Mouse (Mus musculus) forebrain, embryonic 13.5 days (tissue): ENCODE data around the gene Bcl9l. TPM values are rescaled to one million over a fixed set of nuclear protein-coding genes. Genes with fewer than 3 reads are reported as not detected.

Experiments used
- ATAC-seq: fragments of 200-750 bp; cut with Nextera tagmentation; 2 replicates; pipeline ENCODE4 v1.8.0; 2017
- H3K27ac ChIP-seq: fragments of 300-500 bp; sonication (generic); 2 replicates; pipeline ENCODE4 v1.5.1; 2015; ENCODE audit warnings: inconsistent platforms, mild to moderate bottlenecking, moderate library complexity
- H3K27me3 ChIP-seq: fragments of 300-500 bp; sonication (generic); 2 replicates; pipeline ENCODE4 v1.6.1; 2015; ENCODE audit warnings: mild to moderate bottlenecking, inconsistent platforms
- H3K36me3 ChIP-seq: fragments of 300-500 bp; sonication (generic); 2 replicates; pipeline ENCODE4 v1.6.1; 2015; ENCODE audit warnings: mild to moderate bottlenecking, inconsistent platforms; ENCODE audit not compliant: poor library complexity, severe bottlenecking
- H3K4me1 ChIP-seq: fragments of 300-500 bp; sonication (generic); 2 replicates; pipeline ENCODE4 v1.6.1; 2015; ENCODE audit warnings: inconsistent platforms
- H3K4me2 ChIP-seq: fragments of 300-500 bp; sonication (generic); 2 replicates; pipeline ENCODE4 v1.6.1; 2015; ENCODE audit warnings: inconsistent platforms, mild to moderate bottlenecking, moderate library complexity
- H3K4me3 ChIP-seq: fragments of 300-500 bp; sonication (generic); 2 replicates; pipeline ENCODE4 v1.5.1; 2015; ENCODE audit warnings: mild to moderate bottlenecking, inconsistent platforms
- H3K9ac ChIP-seq: fragments of 300-500 bp; sonication (generic); 2 replicates; pipeline ENCODE4 v1.6.1; 2015; ENCODE audit warnings: mild to moderate bottlenecking, inconsistent platforms
- H3K9me3 ChIP-seq: fragments of 300-500 bp; sonication (generic); replicated peaks from 2 replicates; pipeline ENCODE4 v1.6.1; 2016; ENCODE audit warnings: inconsistent platforms
- WGBS: fragments of 180-500 bp; shearing (Covaris S2); methylation state at CpG from one replicate; pipeline ENCODE4 v1.1.7; 2015; 5-methylcytosine and 5-hydroxymethylcytosine counted together
- polyA plus RNA-seq: library from polyadenylated mRNA; unstranded; fragments of >200 nt; fragmentation: Nextera tagmentation; extraction: Ambion mirVana; gene quantifications from 2 replicates; pipeline ENCODE4 v1.2.1, GENCODE M21; 2015

Gene Bcl9l
- polyA plus RNA-seq, 1 experiment from 2014 or later = 8.6 TPM

GRCm38 (mm10) chr9:44485105-44485515 is 2.5 kb downstream of the Bcl9l start:
- H3K4me1 ChIP-seq = peaks cover 80% of the 10 kb centered on the region
- H3K4me3 ChIP-seq = peak overlapping the region; percentile 99
- WGBS = 40% methylated on average over 6 of the region's 6 CpGs
- H3K9ac ChIP-seq = peak overlapping the region; percentile 66
- no peaks in the 10 kb centered on the region for H3K9me3 ChIP-seq
- no peaks in the 10 kb centered on the region for H3K27me3 ChIP-seq
- no peak for ATAC-seq
- peak overlapping the region; percentile 99 for H3K4me2 ChIP-seq
- no peaks in the 10 kb centered on the region for H3K36me3 ChIP-seq
- H3K27ac ChIP-seq = peak overlapping the region; percentile 26; the same call in 1 of the 2 replicates

- peaks cover 81% of the 10 kb centered on the region for H3K4me1 ChIP-seq
- peak overlapping the region; percentile 99 for H3K4me2 ChIP-seq
- no peaks in the 10 kb centered on the region for H3K27me3 ChIP-seq
- 31% methylated on average over 14 of the region's 14 CpGs for WGBS
- no peaks in the 10 kb centered on the region for H3K36me3 ChIP-seq
- H3K9ac ChIP-seq = peak overlapping the region; percentile 66
- no peak for ATAC-seq
- no peaks in the 10 kb centered on the region for H3K9me3 ChIP-seq
- H3K27ac ChIP-seq = no peak overlapping the region
- H3K4me3 ChIP-seq = peak overlapping the region; percentile 99
These were observed 3.0 kb downstream of the Bcl9l start for GRCm38 (mm10) chr9:44485516-44486161.

- peak overlapping the region; percentile 99 for H3K4me2 ChIP-seq
- 10% methylated on average over 3 of the region's 3 CpGs for WGBS
- H3K9me3 ChIP-seq = no peaks in the 10 kb centered on the region
- ATAC-seq = no peak
- peaks cover 88% of the 10 kb centered on the region for H3K4me1 ChIP-seq
- H3K27ac ChIP-seq = peak overlapping the region; percentile 88; the same call in 1 of the 2 replicates
- no peaks in the 10 kb centered on the region for H3K36me3 ChIP-seq
- H3K4me3 ChIP-seq = peak overlapping the region; percentile 99
- no peaks in the 10 kb centered on the region for H3K27me3 ChIP-seq
- peak overlapping the region; percentile 49 for H3K9ac ChIP-seq
These were observed 3.7 kb downstream of the Bcl9l start for GRCm38 (mm10) chr9:44486335-44486734.

GRCm38 (mm10) chr9:44486741-44487421 is 4.3 kb downstream of the Bcl9l start:
- Histone ChIP-seq H3K4me1 (peaks cover 86% of the 10 kb centered on the region), H3K9ac (peak overlapping the region; percentile 49), H3K27ac (peak overlapping the region; percentile 88), H3K4me2 (peak overlapping the region; percentile 99), H3K27me3 (no peaks in the 10 kb centered on the region), H3K4me3 (peak overlapping the region; percentile 99), H3K9me3 (no peaks in the 10 kb centered on the region), H3K36me3 (no peaks in the 10 kb centered on the region)
- no peak for ATAC-seq
- WGBS = 17% methylated on average over 15 of the region's 15 CpGs

- peak overlapping the region; percentile 88 for H3K27ac ChIP-seq
- no peaks in the 10 kb centered on the region for H3K9me3 ChIP-seq
- WGBS = 7% methylated on average over 7 of the region's 7 CpGs
- H3K4me1 ChIP-seq = peaks cover 81% of the 10 kb centered on the region
- H3K36me3 ChIP-seq = peaks cover 2% of the 10 kb centered on the region; the same call in 1 of the 2 replicates
- ATAC-seq = no peak
- H3K4me2 ChIP-seq = peak overlapping the region; percentile 99
- H3K27me3 ChIP-seq = no peaks in the 10 kb centered on the region
- peak overlapping the region; percentile 49 for H3K9ac ChIP-seq
- H3K4me3 ChIP-seq = peak overlapping the region; percentile 99
These were observed 4.8 kb downstream of the Bcl9l start for GRCm38 (mm10) chr9:44487441-44487840.

GRCm38 (mm10) chr9:44488416-44488815 is 5.8 kb downstream of the Bcl9l start:
- no peaks in the 10 kb centered on the region for H3K27me3 ChIP-seq
- ATAC-seq = peak; percentile 9; the same call in 1 of the 2 replicates
- peak overlapping the region; percentile 99 for H3K4me3 ChIP-seq
- WGBS = 16% methylated on average over 8 of the region's 8 CpGs
- peaks cover 91% of the 10 kb centered on the region for H3K4me1 ChIP-seq
- peak overlapping the region; percentile 99 for H3K4me2 ChIP-seq
- H3K36me3 ChIP-seq = peaks cover 3% of the 10 kb centered on the region; the same call in 1 of the 2 replicates
- H3K27ac ChIP-seq = peak overlapping the region; percentile 88
- H3K9me3 ChIP-seq = no peaks in the 10 kb centered on the region
- H3K9ac ChIP-seq = peak overlapping the region; percentile 49

- no peaks in the 10 kb centered on the region for H3K27me3 ChIP-seq
- ATAC-seq = peak; percentile 33
- peak overlapping the region; percentile 49 for H3K9ac ChIP-seq
- H3K4me3 ChIP-seq = peak overlapping the region; percentile 99
- H3K9me3 ChIP-seq = no peaks in the 10 kb centered on the region
- WGBS = 3% methylated on average over 5 of the region's 5 CpGs
- peaks cover 3% of the 10 kb centered on the region; the same call in 1 of the 2 replicates for H3K36me3 ChIP-seq
- peak overlapping the region; percentile 99 for H3K4me2 ChIP-seq
- H3K27ac ChIP-seq = peak overlapping the region; percentile 88
- peaks cover 93% of the 10 kb centered on the region for H3K4me1 ChIP-seq
These were observed 6.3 kb downstream of the Bcl9l start for GRCm38 (mm10) chr9:44488855-44489381.

GRCm38 (mm10) chr9:44489651-44490085 is 7.0 kb downstream of the Bcl9l start:
- no peaks in the 10 kb centered on the region for H3K9me3 ChIP-seq
- H3K4me3 ChIP-seq = peak overlapping the region; percentile 99
- H3K9ac ChIP-seq = peak overlapping the region; percentile 49
- 2% methylated on average over 12 of the region's 17 CpGs for WGBS
- peaks cover 93% of the 10 kb centered on the region for H3K4me1 ChIP-seq
- peaks cover 3% of the 10 kb centered on the region; the same call in 1 of the 2 replicates for H3K36me3 ChIP-seq
- no peaks in the 10 kb centered on the region for H3K27me3 ChIP-seq
- peak overlapping the region; percentile 99 for H3K4me2 ChIP-seq
- peak overlapping the region; percentile 88 for H3K27ac ChIP-seq
- ATAC-seq = 0 out of 2 replicates have a peak, but pooled peaks have one; percentile 6

GRCm38 (mm10) chr9:44490086-44490967 is 7.7 kb downstream of the Bcl9l start:
- Histone ChIP-seq H3K27ac (peak overlapping the region; percentile 88), H3K9ac (peak overlapping the region; percentile 49), H3K9me3 (no peaks in the 10 kb centered on the region), H3K4me2 (peak overlapping the region; percentile 99), H3K27me3 (no peaks in the 10 kb centered on the region), H3K4me1 (peaks cover 93% of the 10 kb centered on the region), H3K36me3 (peaks cover 3% of the 10 kb centered on the region; the same call in 1 of the 2 replicates), H3K4me3 (peak overlapping the region; percentile 99)
- no peak for ATAC-seq
- WGBS = 11% methylated on average over 17 of the region's 17 CpGs

- H3K4me3 ChIP-seq = no peak overlapping the region
- WGBS = 75% methylated on average over 10 of the region's 10 CpGs
- no peak for ATAC-seq
These were observed 8.7 kb downstream of the Bcl9l start for GRCm38 (mm10) chr9:44491351-44491750.

More at GRCm38 (mm10) chr9:44491351-44491750, 8.7 kb downstream of the Bcl9l start:
- no peaks in the 10 kb centered on the region for H3K9me3 ChIP-seq
- no peak overlapping the region for H3K27ac ChIP-seq
- H3K4me2 ChIP-seq = no peak overlapping the region
- no peaks in the 10 kb centered on the region for H3K27me3 ChIP-seq
- peaks cover 3% of the 10 kb centered on the region; the same call in 1 of the 2 replicates for H3K36me3 ChIP-seq
- H3K9ac ChIP-seq = no peak overlapping the region
- peaks cover 90% of the 10 kb centered on the region for H3K4me1 ChIP-seq
